Mouse (Mus musculus): Measurements from ENCODE around the gene Hoxd12. TPM values are rescaled to one million over a fixed set of nuclear protein-coding genes. Genes with fewer than 3 reads are reported as not detected.

Hoxd12 gene
- not detected in 2 replicates for polyA plus RNA-seq (2012; rRNA removed)

GRCm38 (mm10) chr2:74674881-74675665 lies at the start of gene Hoxd12:
Hoxd12 (plus strand) TSS chr2:74675013.

GRCm38 (mm10) chr2:74659507-74660005 lies 15.3 kb upstream of the Hoxd12 start, which contains the start of gene Evx2:
Evx2 (minus strand) TSS chr2:74659557.

GRCm38 (mm10) chr2:74667842-74668357 lies 6.9 kb upstream of the Hoxd12 start, which contains the start of gene Hoxd13:
Hoxd13 (plus strand) TSS chr2:74668310.

GRCm38 (mm10) chr2:74678891-74679595 lies 4.2 kb downstream of the Hoxd12 start, which contains the start of gene Hoxd11:
Hoxd11 (plus strand) TSS chr2:74679557.

GRCm38 (mm10) chr2:74691022-74691951 lies 16.5 kb downstream of the Hoxd12 start, which contains the start of gene Hoxd10:
Hoxd10 (plus strand) TSS chr2:74691924.

GRCm38 (mm10) chr2:74697567-74698121 lies 22.8 kb downstream of the Hoxd12 start, which contains the start of gene Hoxd9:
Hoxd9 (plus strand) TSS chr2:74697727.

GRCm38 (mm10) chr2:74704393-74704998 lies 29.7 kb downstream of the Hoxd12 start, which contains the start of gene Hoxd8:
Hoxd8 (plus strand) TSS chr2:74704615.

GRCm38 (mm10) chr2:74711721-74712621 lies 37.2 kb downstream of the Hoxd12 start, which contains the start of the genes Hoxd3 and Hoxd4:
Hoxd3 (plus strand) TSS chr2:74711927.
Hoxd4 (plus strand) TSS chr2:74711929.

GRCm38 (mm10) chr2:74726551-74726950 lies 51.7 kb downstream of the Hoxd12 start, which contains the start of gene Gm28230:
Gm28230 (plus strand) TSS chr2:74726728.

Other genes with a start within 250 kb of the Hoxd12 start
- 1.2 and 2.8 TPM in 2 replicates for gene Lnpk, start 95.6 kb upstream of the Hoxd12 start, polyA plus RNA-seq (2012; rRNA removed)
- not detected in 2 replicates for gene Evx2, start 15.5 kb upstream of the Hoxd12 start, polyA plus RNA-seq (2012; rRNA removed)
- gene Hoxd13, start 6.7 kb upstream of the Hoxd12 start, polyA plus RNA-seq (2012; rRNA removed), result not detected in 2 replicates
- gene Hoxd11, start 4.5 kb downstream of the Hoxd12 start, polyA plus RNA-seq (2012; rRNA removed), result not detected in 2 replicates
- gene Hoxd10, start 16.9 kb downstream of the Hoxd12 start, polyA plus RNA-seq (2012; rRNA removed), result not detected in 2 replicates
- 0.48 and 0.73 TPM in 2 replicates for gene Hoxd9, start 22.7 kb downstream of the Hoxd12 start, polyA plus RNA-seq (2012; rRNA removed)
- 1.1 and 1.8 TPM in 2 replicates for gene Hoxd8, start 29.6 kb downstream of the Hoxd12 start, polyA plus RNA-seq (2012; rRNA removed)
- 0.61 and 0.75 TPM in 2 replicates for gene Hoxd3, start 36.9 kb downstream of the Hoxd12 start, polyA plus RNA-seq (2012; rRNA removed)
- 2.4 and 3.5 TPM in 2 replicates for gene Hoxd4, start 36.9 kb downstream of the Hoxd12 start, polyA plus RNA-seq (2012; rRNA removed)
- gene Gm28230, start 51.7 kb downstream of the Hoxd12 start, polyA plus RNA-seq (2012; rRNA removed), result 0.24 and 0.62 TPM in 2 replicates
- gene Hoxd1, start 88.0 kb downstream of the Hoxd12 start, polyA plus RNA-seq (2012; rRNA removed), result not detected in 2 replicates
- 27.2 and 76.7 TPM in 2 replicates for gene Mtx2, start 150.8 kb downstream of the Hoxd12 start, polyA plus RNA-seq (2012; rRNA removed)